Mouse (Mus musculus) CH12.LX (cell line): ENCODE results near the gene Lce1k. TPM values are rescaled to one million over a fixed set of nuclear protein-coding genes. Genes with fewer than 3 reads are reported as not detected.

Experiments used
- DNase-seq: peaks from one replicate; pipeline ENCODE4 v3.0.0-alpha.2; 2013; ENCODE audit errors: extremely low read depth
- H3K27ac ChIP-seq: 2 replicates; pipeline ENCODE4 v1.5.1; 2012; ENCODE audit warnings: low read depth, mild to moderate bottlenecking, control low read depth, moderate library complexity; ENCODE audit not compliant: insufficient read depth
- H3K27me3 ChIP-seq: replicated peaks from 2 replicates; pipeline ENCODE3; 2012; ENCODE audit warnings: inconsistent platforms
- H3K36me3 ChIP-seq, 2 experiments: replicated peaks in 1 of 2; 2 replicates each; pipeline versions ENCODE3 to v1.6.1; 2012; ENCODE audit warnings: inconsistent platforms in 1 of 2, low read length in 1 of 2, mild to moderate bottlenecking in 1 of 2, mixed read lengths in 1 of 2, moderate library complexity in 1 of 2; ENCODE audit not compliant: control insufficient read depth in 1 of 2, insufficient read depth in 1 of 2
- H3K4me1 ChIP-seq, 2 experiments: 2 replicates each; pipeline ENCODE4 v1.6.1; 2012; ENCODE audit warnings: inconsistent platforms in 1 of 2, moderate library complexity in 1 of 2; ENCODE audit not compliant: insufficient read depth in 2 of 2, control insufficient read depth in 1 of 2
- H3K4me2 ChIP-seq: 2 replicates; pipeline ENCODE4 v1.6.1; 2012; ENCODE audit warnings: low read depth, mild to moderate bottlenecking, control low read depth; ENCODE audit not compliant: poor library complexity, insufficient read depth, severe bottlenecking
- H3K4me3 ChIP-seq, 3 experiments: fragments of 150-350 bp in 1 of 3; sonication (generic) in 1 of 3; replicated peaks in 1 of 3; 2 replicates each; pipeline versions ENCODE3 to v1.5.1; 2011 to 2012; ENCODE audit warnings: low read depth in 2 of 3, low read length in 2 of 3, mild to moderate bottlenecking in 2 of 3, moderate library complexity in 2 of 3, control low read depth in 1 of 3, improper control_type of control experiment in 1 of 3, inconsistent platforms in 1 of 3, mixed read lengths in 1 of 3; ENCODE audit not compliant: poor library complexity in 1 of 3
- H3K79me2 ChIP-seq: replicated peaks from 2 replicates; pipeline ENCODE4 v1.6.1; 2012; ENCODE audit warnings: mild to moderate bottlenecking, moderate library complexity; ENCODE audit not compliant: control insufficient read depth, poor library complexity, insufficient read depth, severe bottlenecking; ENCODE audit errors: extremely low read depth
- H3K9ac ChIP-seq: 2 replicates; pipeline ENCODE4 v1.6.1; 2012; ENCODE audit warnings: low read depth, mild to moderate bottlenecking, control low read depth, moderate library complexity; ENCODE audit not compliant: insufficient read depth
- H3K9me3 ChIP-seq: replicated peaks from 2 replicates; pipeline ENCODE3; 2012; ENCODE audit warnings: low read length, inconsistent platforms, mixed read lengths
- BHLHE40 ChIP-seq: IDR thresholded peaks from 2 replicates; pipeline ENCODE4 v1.6.1; 2011; ENCODE audit warnings: mild to moderate bottlenecking, low read depth, low read length, improper control_type of control experiment
- CHD1 ChIP-seq: IDR thresholded peaks from 2 replicates; pipeline ENCODE4 v1.6.1; 2012; ENCODE audit warnings: low read depth, low read length, improper control_type of control experiment, inconsistent platforms
- CHD2 ChIP-seq: IDR thresholded peaks from 2 replicates; pipeline ENCODE4 v1.6.1; 2011; ENCODE audit warnings: low read length, improper control_type of control experiment
- CTCF ChIP-seq, 2 experiments: IDR thresholded peaks in 1 of 2; conservative IDR thresholded peaks in 1 of 2; 2 replicates each; pipeline ENCODE4 v1.5.1; 2011 to 2012; ENCODE audit warnings: low read depth in 2 of 2, low read length in 2 of 2, improper control_type of control experiment in 1 of 2, inconsistent platforms in 1 of 2, mild to moderate bottlenecking in 1 of 2, moderate library complexity in 1 of 2
- E2F4 ChIP-seq: IDR thresholded peaks from 2 replicates; pipeline ENCODE4 v1.6.1; 2011; ENCODE audit warnings: low read depth, low read length, improper control_type of control experiment; ENCODE audit not compliant: insufficient replicate concordance
- ELF1 ChIP-seq: IDR thresholded peaks from 2 replicates; pipeline ENCODE4 v1.6.1; 2014; ENCODE audit warnings: low read depth, mild to moderate bottlenecking, inconsistent platforms, low read length, improper control_type of control experiment
- GABPA ChIP-seq: IDR thresholded peaks from 2 replicates; pipeline ENCODE4 v1.6.1; 2012; ENCODE audit warnings: low read depth, low read length, improper control_type of control experiment, inconsistent platforms; ENCODE audit not compliant: insufficient replicate concordance
- HCFC1 ChIP-seq: IDR thresholded peaks from 2 replicates; pipeline ENCODE4 v1.6.1; 2012; ENCODE audit warnings: low read depth, mild to moderate bottlenecking, inconsistent platforms, low read length, improper control_type of control experiment
- IRF4 ChIP-seq: IDR thresholded peaks from 2 replicates; pipeline ENCODE4 v1.6.1; 2014; ENCODE audit warnings: low read depth, mild to moderate bottlenecking, inconsistent platforms, low read length, improper control_type of control experiment
- JUN ChIP-seq: IDR thresholded peaks from 2 replicates; pipeline ENCODE4 v1.6.1; 2011; ENCODE audit warnings: low read depth, mild to moderate bottlenecking, low read length, improper control_type of control experiment, moderate library complexity; ENCODE audit not compliant: insufficient read depth
- JUND ChIP-seq: conservative IDR thresholded peaks from 2 replicates; pipeline ENCODE4 v1.6.1; 2011; ENCODE audit warnings: low read depth, low read length, improper control_type of control experiment
- KAT2A ChIP-seq: IDR thresholded peaks from 2 replicates; pipeline ENCODE4 v1.6.1; 2012; ENCODE audit warnings: low read length, improper control_type of control experiment, inconsistent platforms; ENCODE audit not compliant: insufficient replicate concordance
- MAFK ChIP-seq: IDR thresholded peaks from 2 replicates; pipeline ENCODE4 v1.6.1; 2011; ENCODE audit warnings: low read length, improper control_type of control experiment; ENCODE audit not compliant: insufficient replicate concordance
- MAX ChIP-seq: IDR thresholded peaks from 2 replicates; pipeline ENCODE4 v1.6.1; 2011; ENCODE audit warnings: low read length, improper control_type of control experiment
- MAZ ChIP-seq: IDR thresholded peaks from 2 replicates; pipeline ENCODE4 v1.6.1; 2012; ENCODE audit warnings: low read depth, mild to moderate bottlenecking, inconsistent platforms, low read length, improper control_type of control experiment, moderate library complexity
- MEF2A ChIP-seq: IDR thresholded peaks from 2 replicates; pipeline ENCODE4 v1.6.1; 2014; ENCODE audit warnings: low read depth, mild to moderate bottlenecking, inconsistent platforms, low read length, improper control_type of control experiment, borderline replicate concordance
- PAX5 ChIP-seq: IDR thresholded peaks from 2 replicates; pipeline ENCODE4 v1.6.1; 2012; ENCODE audit warnings: low read length, inconsistent platforms, mixed read lengths
- POLR2A ChIP-seq: IDR thresholded peaks from 2 replicates; pipeline ENCODE4 v1.6.1; 2011; ENCODE audit warnings: low read depth, mild to moderate bottlenecking, improper control_type of control experiment, low read length
- RAD21 ChIP-seq: IDR thresholded peaks from 2 replicates; pipeline ENCODE4 v1.6.1; 2011; ENCODE audit warnings: low read depth, mild to moderate bottlenecking, low read length, improper control_type of control experiment, moderate library complexity
- RCOR1 ChIP-seq: conservative IDR thresholded peaks from 2 replicates; pipeline ENCODE4 v1.6.1; 2012; ENCODE audit warnings: low read depth, mild to moderate bottlenecking, inconsistent platforms, low read length, improper control_type of control experiment
- SMC3 ChIP-seq: IDR thresholded peaks from 2 replicates; pipeline ENCODE4 v1.6.1; 2011; ENCODE audit warnings: low read depth, low read length, improper control_type of control experiment
- TBP ChIP-seq: conservative IDR thresholded peaks from 2 replicates; pipeline ENCODE4 v1.6.1; 2011; ENCODE audit warnings: low read depth, low read length, improper control_type of control experiment
- TCF12 ChIP-seq: IDR thresholded peaks from 2 replicates; pipeline ENCODE4 v1.6.1; 2014; ENCODE audit warnings: low read depth, mild to moderate bottlenecking, inconsistent platforms, low read length, improper control_type of control experiment
- UBTF ChIP-seq: IDR thresholded peaks from 2 replicates; pipeline ENCODE4 v1.6.1; 2012; ENCODE audit warnings: low read depth, mild to moderate bottlenecking, inconsistent platforms, low read length, improper control_type of control experiment, moderate library complexity
- ZC3H11A ChIP-seq: IDR thresholded peaks from 2 replicates; pipeline ENCODE4 v1.6.1; 2012; ENCODE audit warnings: low read depth, mild to moderate bottlenecking, inconsistent platforms, low read length, improper control_type of control experiment
- ZKSCAN1 ChIP-seq: IDR thresholded peaks from 2 replicates; pipeline ENCODE4 v1.6.1; 2012; ENCODE audit warnings: low read depth, inconsistent platforms, low read length, improper control_type of control experiment, borderline replicate concordance
- ZMIZ1 ChIP-seq: IDR thresholded peaks from 2 replicates; pipeline ENCODE4 v1.6.1; 2012; ENCODE audit warnings: low read depth, mild to moderate bottlenecking, inconsistent platforms, low read length, improper control_type of control experiment
- dilution Hi-C: fragments of 300-500 bp; cut with MboI; formaldehyde crosslinking; loops from 2 replicates; pipeline ENCODE4 v1.14.3; 2020; ENCODE audit warnings: low sequenced_read_pairs; ENCODE audit not compliant: extremely low pct_unique_long_range_greater_than_20kb, extremely low pct_ligation_motif_present
- in situ Hi-C: fragments of 300-500 bp; cut with MboI; formaldehyde crosslinking; loops from 3 replicates; pipeline ENCODE4 v1.14.3; 2019; ENCODE audit warnings: low sequenced_read_pairs, low pct_ligation_motif_present, low pct_unique_long_range_greater_than_20kb, mixed read lengths
- polyA plus RNA-seq: library from polyadenylated mRNA; unstranded; fragments of >175 nt; gene quantifications from 2 replicates; pipeline ENCODE4 v1.2.1, GENCODE M21; 2012; ENCODE audit warnings: low read depth; ENCODE audit not compliant: insufficient read length
- total RNA-seq, 2 experiments: library from RNA; depleted of rRNA; stranded (reverse); fragments of 300-350 nt in 1 of 2; fragments of >200 nt in 1 of 2; gene quantifications; 2 replicates each; pipeline ENCODE4 v1.2.3; 2012 to 2014

Lce1k gene
- total and polyA plus RNA-seq, 3 experiments: not detected

GRCm38 (mm10) chr3:92778799-92779198 lies 28.9 kb downstream of the Lce1k start, which contains the start of gene Lce1i:
TSS of gene Lce1i (minus strand) at chr3:92778899.
- Histone ChIP-seq H3K27ac (no peak within 1 kb of the TSS), H3K4me3 (no peak within 1 kb of the TSS)
- dilution Hi-C loops: no loop called here
- TF ChIP-seq IRF4 (no peak), PAX5 (no peak), ZC3H11A (no peak), JUND (no peak), MAZ (no peak), JUN (no peak), ZMIZ1 (no peak), MAFK (no peak), MAX (no peak), TCF12 (no peak), HCFC1 (no peak), KAT2A (no peak), UBTF (no peak), SMC3 (no peak), GABPA (no peak), ELF1 (no peak), MEF2A (no peak), BHLHE40 (no peak), CHD1 (no peak), POLR2A (no peak)
- TF ChIP-seq, all 38 proteins: peak for 0
- Histone ChIP-seq H3K36me3 (no peaks in the 10 kb centered on the region), H3K9me3 (no peaks in the 10 kb centered on the region), H3K4me1 (no peaks in the 10 kb centered on the region), H3K79me2 (no peaks in the 10 kb centered on the region), H3K4me2 (no peak within 1 kb of the TSS), H3K9ac (no peak within 1 kb of the TSS), H3K27me3 (no peaks in the 10 kb centered on the region)
- in situ Hi-C loops: no loop called here
- no peak for DNase-seq

GRCm38 (mm10) chr3:92771573-92771972 lies 36.1 kb downstream of the Lce1k start:
- H3K9ac ChIP-seq: no peak overlapping the region
- no peak for TF ChIP-seq GABPA
- TF ChIP-seq ZKSCAN1: no peak
- TF ChIP-seq CTCF (conservative IDR thresholded peaks at IDR 0.05 in 1 of 2, IDR thresholded peaks at IDR 0.05 in 1 of 2; ENCODE audit: low read depth in 2 of 2, low read length in 2 of 2): peak; percentile 22 to 48; a peak in 3 of 4 replicates
- no peak for TF ChIP-seq IRF4
- no peak for TF ChIP-seq TCF12
- no peak for TF ChIP-seq SMC3
- TF ChIP-seq JUN: no peak
- TF ChIP-seq CHD2: no peak
- no peak for TF ChIP-seq TBP
- TF ChIP-seq JUND: no peak
- peak; percentile 39 for TF ChIP-seq RAD21
- TF ChIP-seq RCOR1: no peak
- TF ChIP-seq E2F4: no peak
- H3K27ac ChIP-seq: no peak overlapping the region
- no peaks in the 10 kb centered on the region for H3K9me3 ChIP-seq
- H3K4me2 ChIP-seq: no peak overlapping the region
- no peaks in the 10 kb centered on the region for H3K27me3 ChIP-seq
- H3K36me3 ChIP-seq: no peaks in the 10 kb centered on the region
- no peaks in the 10 kb centered on the region; a peak in 1 of 4 replicates for H3K4me1 ChIP-seq
- no peak overlapping the region for H3K4me3 ChIP-seq
- in situ Hi-C loops (no loop called here), dilution Hi-C loops (no loop called here)
- H3K79me2 ChIP-seq: no peaks in the 10 kb centered on the region
- DNase-seq: peak; percentile 31
